Mouse (Mus musculus) kidney, postnatal 36 days (tissue): ENCODE measurements at regions not wholly inside any gene's neighbourhood (a gene's known extent, or its start where the extent isn't known, plus 50 kb on each side); places are given as distances from the start of the nearest gene placed in this dataset.
"Not testable (repeated sequence)": the region's sequence is repeated elsewhere in the genome, so short reads cannot be mapped to it uniquely, and the experiment has no call there.

Experiments used
- DNase-seq, 2 experiments: peaks; one replicate each; pipeline ENCODE4 v3.0.0; 2021 to 2022; ENCODE audit warnings: mixed read lengths in 2 of 2

DNA sequence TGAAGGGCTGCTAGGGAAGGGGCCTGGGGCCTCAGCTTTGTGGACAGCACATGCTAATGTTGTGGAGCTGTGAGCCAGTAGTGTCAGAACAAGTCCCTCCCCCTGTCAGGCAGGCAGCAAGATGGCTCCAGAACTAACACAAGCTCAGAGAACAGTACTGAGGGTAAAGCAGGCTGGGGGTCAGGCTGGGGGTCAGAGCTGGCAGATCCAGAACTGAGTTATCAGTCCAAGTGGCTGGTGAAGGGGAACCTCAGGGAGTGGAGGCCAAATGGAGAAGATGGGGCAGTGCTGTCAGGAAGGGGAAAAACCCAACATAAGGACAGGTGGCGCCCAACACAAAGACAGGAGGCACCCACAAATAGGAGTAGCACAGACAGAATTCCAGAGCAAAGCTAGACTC lies 985.1 kb downstream of the 4930447A16Rik start:
- DNase-seq: no peak

GRCm38 (mm10) chr15:38412481-38412880 lies 987.1 kb downstream of the 4930447A16Rik start:
- no peak for DNase-seq

GRCm38 (mm10) chr15:38413329-38413728 lies 988.0 kb downstream of the 4930447A16Rik start:
- no peak for DNase-seq

GRCm38 (mm10) chr15:38414318-38415090 lies 989.1 kb downstream of the 4930447A16Rik start:
- peak; percentile 24 to 34 for DNase-seq

GRCm38 (mm10) chr15:38415091-38415486 lies 989.7 kb downstream of the 4930447A16Rik start:
- no peak for DNase-seq

DNA sequence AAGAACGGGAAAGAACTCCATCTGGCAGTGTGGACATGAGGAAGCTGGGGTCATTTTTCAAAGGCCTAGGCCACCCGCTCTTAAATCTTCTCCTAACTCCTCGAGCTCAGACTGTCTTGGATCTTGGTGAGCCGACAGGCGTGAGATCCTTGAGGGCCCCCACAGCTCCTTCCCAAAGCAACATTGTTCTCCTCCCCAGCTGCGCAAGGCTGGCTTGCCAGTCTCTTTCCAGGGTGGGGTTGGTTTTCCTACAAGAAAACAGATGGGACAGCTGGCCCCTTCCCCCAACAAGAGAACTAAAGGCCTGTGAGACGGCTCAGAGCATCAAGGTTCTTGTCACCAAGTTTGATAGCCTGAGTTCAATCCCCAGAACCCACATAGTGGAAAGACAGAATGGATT lies 994.3 kb downstream of the 4930447A16Rik start:
- peak in 1 of 2 experiments; percentile 8 for DNase-seq

DNA sequence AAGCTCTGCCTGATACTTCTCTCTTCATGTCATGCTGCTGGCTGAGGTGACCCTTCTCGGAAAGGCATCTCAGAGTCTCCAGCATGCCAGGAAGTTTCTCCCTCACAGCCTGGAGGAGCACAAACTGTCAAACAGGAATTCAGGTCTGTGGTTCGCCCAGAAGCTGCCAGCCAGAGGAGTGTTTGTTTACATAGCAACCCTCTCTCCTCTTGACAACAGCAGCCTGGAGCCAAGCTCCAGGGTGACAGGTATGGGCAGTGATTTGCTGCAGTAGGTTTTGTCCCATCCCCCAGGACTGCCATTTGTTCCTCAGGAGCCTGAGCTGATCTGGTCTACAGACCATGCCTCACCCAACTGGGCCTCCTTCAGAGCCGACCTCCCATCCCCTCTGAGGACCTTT lies 995.4 kb downstream of the 4930447A16Rik start:
- peak; percentile 13 to 20 for DNase-seq

DNA sequence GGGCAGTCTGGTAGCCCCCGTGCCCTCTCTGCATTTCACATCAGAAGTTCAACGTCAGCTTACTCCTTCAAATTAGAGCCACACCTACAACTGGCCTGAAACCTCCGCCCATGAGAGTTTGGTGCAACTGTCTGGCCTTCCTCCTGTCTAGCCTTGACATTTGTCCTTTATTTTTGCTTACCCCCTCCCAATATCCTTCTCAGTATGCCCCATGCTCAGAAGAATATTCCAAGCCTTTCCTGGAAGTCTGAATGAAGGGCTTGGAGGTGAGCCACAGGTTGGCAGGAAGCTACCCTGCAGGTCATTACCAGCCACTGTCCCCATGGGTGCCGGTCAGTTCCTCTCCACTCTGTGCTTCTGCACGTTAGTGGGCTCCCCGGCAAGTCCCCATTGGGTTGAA lies 997.4 kb downstream of the 4930447A16Rik start:
- no peak for DNase-seq

DNA sequence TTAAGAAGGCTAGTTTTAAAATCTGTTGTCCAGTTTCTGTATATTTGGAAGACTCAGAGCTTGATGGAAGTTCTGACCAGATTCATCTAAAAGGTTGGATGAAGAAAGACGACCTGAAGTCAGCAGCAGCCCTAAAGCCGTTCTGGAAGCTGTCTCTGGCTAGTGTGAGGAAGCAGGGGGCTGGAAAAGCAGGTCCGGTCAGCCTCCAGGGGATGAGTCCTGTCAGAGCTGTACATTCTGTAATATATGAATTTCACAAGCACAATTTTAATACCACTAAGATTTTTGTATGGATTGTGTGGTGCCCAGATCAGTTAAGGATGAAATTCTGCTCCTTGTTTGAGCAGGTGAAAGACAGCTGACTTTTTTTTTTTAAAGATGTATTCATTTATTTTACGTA lies 1000.2 kb downstream of the 4930447A16Rik start:
- no peak for DNase-seq

GRCm38 (mm10) chr15:38427966-38428365 lies 1002.6 kb downstream of the 4930447A16Rik start:
- DNase-seq: no peak

DNA sequence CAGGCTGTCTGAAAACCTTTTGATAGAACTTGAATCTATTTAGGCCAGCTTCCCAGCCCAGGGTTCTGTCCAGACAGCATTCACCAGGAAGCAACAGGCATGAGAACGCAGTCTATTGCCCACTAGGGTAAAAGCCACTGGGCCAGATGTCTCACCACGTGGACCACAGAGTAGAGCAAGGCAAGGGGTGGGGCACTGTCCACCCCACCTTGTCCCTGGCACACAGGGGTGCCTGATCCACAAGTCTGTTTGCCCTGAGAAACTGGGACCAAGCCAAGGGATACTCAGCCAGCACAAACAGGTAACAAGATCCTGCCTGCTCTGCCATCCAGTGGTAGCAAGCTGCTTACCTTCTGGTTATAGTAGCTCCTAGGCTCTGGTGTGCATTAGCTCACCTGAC lies 1006.3 kb downstream of the 4930447A16Rik start:
- peak; percentile 79 to 93 for DNase-seq

- no peak for DNase-seq
These were observed 1008.0 kb downstream of the 4930447A16Rik start for GRCm38 (mm10) chr15:38433386-38433785.

DNA sequence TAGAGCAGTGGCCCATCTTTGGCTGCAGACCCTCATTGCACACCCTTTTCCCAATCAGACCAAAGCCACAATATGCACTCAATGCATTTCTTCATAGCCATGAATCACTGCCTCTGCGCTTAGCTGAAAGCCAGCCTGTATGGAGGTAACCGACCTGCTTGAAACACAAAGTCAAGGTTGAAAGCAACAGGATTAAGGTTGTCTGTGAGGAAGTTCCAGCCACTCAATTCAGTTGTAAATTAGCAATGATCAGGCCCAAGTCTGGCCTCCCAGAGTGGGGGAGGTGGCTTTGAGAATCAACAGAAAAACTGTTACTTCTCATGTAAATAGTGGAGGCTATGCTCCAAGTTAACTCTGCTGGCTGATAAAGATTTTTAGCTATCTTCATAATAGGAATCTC lies 1008.9 kb downstream of the 4930447A16Rik start:
- not testable (repeated sequence) for DNase-seq
